Mouse (Mus musculus): ENCODE data around the gene Nudt9. TPM values are rescaled to one million over a fixed set of nuclear protein-coding genes. Genes with fewer than 3 reads are reported as not detected.
A peak's percentile ranks its signal among the peaks of the same experiment; 100 is the strongest.

The Nudt9 gene
- polyA plus RNA-seq, 1 experiment from 2014 or later: 57.1 TPM

- DNase-seq (ENCODE audit: low spot score) (no peak), ATAC-seq (ENCODE audit: low FRiP score, low TSS enrichment) (no peak)
- peaks cover 8% of the 10 kb centered on the region; the same call in 1 of the 2 replicates for H3K36me3 ChIP-seq (ENCODE audit: control insufficient read depth, insufficient read depth, low read length)
- H3K4me3 ChIP-seq (ENCODE audit: low read depth, low read length): no peak overlapping the region
- no peaks in the 10 kb centered on the region for H3K4me1 ChIP-seq (replicated peaks; ENCODE audit: control insufficient read depth, insufficient read depth)
- TF ChIP-seq EP300 (optimal IDR thresholded peaks at IDR 0.05) (no peak), CTCF (IDR thresholded peaks at IDR 0.05; ENCODE audit: low read depth) (no peak)
- WGBS: 78% methylated on average over 5 of the region's 5 CpGs
- H3K27ac ChIP-seq (replicated peaks): no peak overlapping the region; the same call in 1 of the 2 replicates
- H3K9me3 ChIP-seq (ENCODE audit: control insufficient read depth, low read length): no peaks in the 10 kb centered on the region
- no peak overlapping the region for H3K4me2 ChIP-seq (replicated peaks; ENCODE audit: low read depth)
- no peak overlapping the region for H3K9ac ChIP-seq (ENCODE audit: low read length)
- H3K27me3 ChIP-seq (ENCODE audit: control insufficient read depth, insufficient read depth, low read length): no peaks in the 10 kb centered on the region
Measured at GRCm38 (mm10) chr5:104060429-104060828, 14.3 kb downstream of the Nudt9 start.

GRCm38 (mm10) chr5:104061936-104062772, 16.0 kb downstream of the Nudt9 start:
- Histone ChIP-seq H3K36me3 (ENCODE audit: control insufficient read depth, insufficient read depth, low read length) (peaks cover 6% of the 10 kb centered on the region; the same call in 1 of the 2 replicates), H3K4me3 (ENCODE audit: low read depth, low read length) (no peak overlapping the region), H3K9me3 (ENCODE audit: control insufficient read depth, low read length) (no peaks in the 10 kb centered on the region), H3K27me3 (ENCODE audit: control insufficient read depth, insufficient read depth, low read length) (no peaks in the 10 kb centered on the region), H3K4me1 (replicated peaks; ENCODE audit: control insufficient read depth, insufficient read depth) (no peaks in the 10 kb centered on the region), H3K27ac (replicated peaks) (no peak overlapping the region), H3K4me2 (replicated peaks; ENCODE audit: low read depth) (no peak overlapping the region), H3K9ac (ENCODE audit: low read length) (no peak overlapping the region)
- TF ChIP-seq EP300 (optimal IDR thresholded peaks at IDR 0.05) (no peak), CTCF (IDR thresholded peaks at IDR 0.05; ENCODE audit: low read depth) (no peak)
- 72% methylated on average over 13 of the region's 13 CpGs for WGBS
- no peak for ATAC-seq (ENCODE audit: low FRiP score, low TSS enrichment)
- no peak for DNase-seq (ENCODE audit: low spot score)

GRCm38 (mm10) chr5:104062773-104063551, 16.9 kb downstream of the Nudt9 start:
- Histone ChIP-seq H3K9me3 (ENCODE audit: control insufficient read depth, low read length) (no peaks in the 10 kb centered on the region), H3K9ac (ENCODE audit: low read length) (no peak overlapping the region), H3K36me3 (ENCODE audit: control insufficient read depth, insufficient read depth, low read length) (peaks cover 6% of the 10 kb centered on the region; the same call in 1 of the 2 replicates), H3K4me3 (ENCODE audit: low read depth, low read length) (no peak overlapping the region), H3K4me2 (replicated peaks; ENCODE audit: low read depth) (no peak overlapping the region), H3K27me3 (ENCODE audit: control insufficient read depth, insufficient read depth, low read length) (no peaks in the 10 kb centered on the region), H3K4me1 (replicated peaks; ENCODE audit: control insufficient read depth, insufficient read depth) (no peaks in the 10 kb centered on the region), H3K27ac (replicated peaks) (no peak overlapping the region)
- WGBS: 85% methylated on average over 11 of the region's 11 CpGs
- DNase-seq (ENCODE audit: low spot score) (no peak), ATAC-seq (ENCODE audit: low FRiP score, low TSS enrichment) (no peak)
- TF ChIP-seq CTCF (IDR thresholded peaks at IDR 0.05; ENCODE audit: low read depth): no peak
- TF ChIP-seq EP300 (optimal IDR thresholded peaks at IDR 0.05): no peak

- ATAC-seq (ENCODE audit: low FRiP score, low TSS enrichment) (no peak), DNase-seq (ENCODE audit: low spot score) (peak; percentile 52)
- H3K9me3 ChIP-seq (ENCODE audit: control insufficient read depth, low read length): no peaks in the 10 kb centered on the region
- H3K27me3 ChIP-seq (ENCODE audit: control insufficient read depth, insufficient read depth, low read length): no peaks in the 10 kb centered on the region
- no peaks in the 10 kb centered on the region for H3K36me3 ChIP-seq (ENCODE audit: control insufficient read depth, insufficient read depth, low read length)
- no peak overlapping the region for H3K4me2 ChIP-seq (replicated peaks; ENCODE audit: low read depth)
- H3K4me3 ChIP-seq (ENCODE audit: low read depth, low read length): no peak overlapping the region
- WGBS: 86% methylated on average over 7 of the region's 7 CpGs
- no peak overlapping the region for H3K9ac ChIP-seq (ENCODE audit: low read length)
- H3K27ac ChIP-seq (replicated peaks): no peak overlapping the region
- peak; percentile 75 for TF ChIP-seq CTCF (IDR thresholded peaks at IDR 0.05; ENCODE audit: low read depth)
- no peak for TF ChIP-seq EP300 (optimal IDR thresholded peaks at IDR 0.05)
- H3K4me1 ChIP-seq (replicated peaks; ENCODE audit: control insufficient read depth, insufficient read depth): no peaks in the 10 kb centered on the region
Measured at GRCm38 (mm10) chr5:104068751-104069150, 22.6 kb downstream of the Nudt9 start.

- WGBS: 65% methylated on average over 4 of the region's 4 CpGs
- 0 out of 2 replicates have a peak, but pooled peaks cover 2% of the 10 kb centered on the region for H3K4me1 ChIP-seq (replicated peaks; ENCODE audit: control insufficient read depth, insufficient read depth)
- H3K4me3 ChIP-seq (ENCODE audit: low read depth, low read length): no peak overlapping the region
- DNase-seq (ENCODE audit: low spot score): no peak
- H3K27ac ChIP-seq (replicated peaks): no peak overlapping the region
- TF ChIP-seq EP300 (optimal IDR thresholded peaks at IDR 0.05) (no peak), CTCF (IDR thresholded peaks at IDR 0.05; ENCODE audit: low read depth) (no peak)
- no peaks in the 10 kb centered on the region for H3K27me3 ChIP-seq (ENCODE audit: control insufficient read depth, insufficient read depth, low read length)
- no peaks in the 10 kb centered on the region for H3K36me3 ChIP-seq (ENCODE audit: control insufficient read depth, insufficient read depth, low read length)
- no peak for ATAC-seq (ENCODE audit: low FRiP score, low TSS enrichment)
- H3K9ac ChIP-seq (ENCODE audit: low read length): no peak overlapping the region
- H3K4me2 ChIP-seq (replicated peaks; ENCODE audit: low read depth): no peak overlapping the region
- no peaks in the 10 kb centered on the region for H3K9me3 ChIP-seq (ENCODE audit: control insufficient read depth, low read length)
Measured at GRCm38 (mm10) chr5:104071048-104071447, 24.9 kb downstream of the Nudt9 start.

Measured in stomach, postnatal 0 days (tissue).